Mouse (Mus musculus): ENCODE data around the gene Smlr1. TPM values are rescaled to one million over a fixed set of nuclear protein-coding genes. Genes with fewer than 3 reads are reported as not detected.

Gene Smlr1
- total and polyA plus RNA-seq, 2 experiments from 2014 or later: not detected

DNA sequence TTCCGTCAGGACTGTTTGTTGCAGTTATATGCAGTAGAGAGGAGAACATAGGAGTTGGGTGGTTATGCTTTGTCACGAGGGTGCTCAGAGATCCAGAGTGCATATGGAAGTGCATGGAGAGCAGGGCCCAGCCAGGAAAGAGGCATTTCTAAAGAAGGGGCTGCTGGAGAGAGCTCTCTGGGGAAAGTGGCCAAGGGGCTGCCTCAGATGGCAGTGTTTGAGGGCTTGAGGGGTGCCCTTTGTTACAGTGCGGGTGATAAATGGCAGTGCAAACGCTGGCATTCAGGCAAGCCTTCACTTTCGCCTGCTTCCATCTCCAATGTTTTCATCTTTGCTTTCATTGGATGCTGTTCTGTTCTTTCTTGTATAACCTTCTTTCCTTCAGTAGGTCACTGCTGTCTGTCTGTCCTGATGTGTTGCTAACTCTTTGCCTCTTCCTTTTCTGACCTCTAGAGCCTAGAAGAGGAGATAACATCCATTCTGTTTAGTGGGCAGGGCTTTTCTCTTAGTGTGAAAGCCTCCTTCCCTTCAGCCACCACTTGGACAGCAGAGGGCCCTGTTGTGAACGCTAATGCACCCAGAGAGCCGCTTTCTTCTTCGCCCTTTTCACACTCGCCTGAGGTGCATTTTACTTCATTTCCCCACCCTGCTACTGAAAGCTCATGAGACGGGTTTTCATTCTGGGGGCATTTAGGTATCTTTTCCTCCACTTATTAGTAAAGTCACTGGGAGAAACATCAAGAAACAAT, 36.6 kb downstream of the Smlr1 start:
- no peak overlapping the region for H3K27ac ChIP-seq (ENCODE audit: low read depth)
- H3K36me3 ChIP-seq (replicated peaks; ENCODE audit: control insufficient read depth, insufficient read depth, low read length): peaks cover 36% of the 10 kb centered on the region
- H3K4me1 ChIP-seq (ENCODE audit: control insufficient read depth, insufficient read depth): no peaks in the 10 kb centered on the region
- no peak overlapping the region for H3K9ac ChIP-seq (replicated peaks; ENCODE audit: low read depth, low read length)
- H3K4me2 ChIP-seq (ENCODE audit: low read depth, low read length): no peak overlapping the region
- H3K4me3 ChIP-seq (ENCODE audit: low read depth, low read length): no peak overlapping the region
- ATAC-seq (ENCODE audit: insufficient read depth, low read depth) (no peak), DNase-seq (ENCODE audit: low spot score) (no peak)
- no peaks in the 10 kb centered on the region for H3K9me3 ChIP-seq (replicated peaks; ENCODE audit: control insufficient read depth, low read length)
- TF ChIP-seq EP300 (IDR thresholded peaks at IDR 0.05; ENCODE audit: low read depth) (no peak), CTCF (IDR thresholded peaks at IDR 0.05; ENCODE audit: low read depth) (peak; percentile 38)
- H3K27me3 ChIP-seq (ENCODE audit: control insufficient read depth, insufficient read depth, low read length): no peaks in the 10 kb centered on the region
- 61% methylated on average over 10 of the region's 10 CpGs for WGBS

DNA sequence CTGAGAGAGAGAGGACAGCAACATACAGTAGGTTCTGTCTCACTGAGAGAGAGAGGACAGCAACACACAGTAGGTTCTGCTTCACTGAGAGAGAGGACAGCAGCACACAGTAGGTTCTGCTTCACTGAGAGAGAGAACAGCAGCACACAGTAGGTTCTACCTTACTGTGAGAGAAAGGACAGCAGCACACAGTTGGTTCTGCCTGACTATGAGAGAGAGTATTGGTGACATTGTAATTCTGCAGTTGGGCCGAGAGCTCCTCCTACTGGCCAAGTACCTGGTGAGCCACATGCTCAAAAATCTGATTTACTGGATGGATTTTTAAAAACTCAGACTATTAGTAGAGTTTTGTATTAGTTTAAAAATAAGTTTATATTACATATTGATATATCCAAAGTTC, 47.6 kb downstream of the Smlr1 start:
- Histone ChIP-seq H3K27ac (ENCODE audit: low read depth) (no peak overlapping the region), H3K9ac (replicated peaks; ENCODE audit: low read depth, low read length) (no peak overlapping the region), H3K36me3 (replicated peaks; ENCODE audit: control insufficient read depth, insufficient read depth, low read length) (peaks cover 34% of the 10 kb centered on the region), H3K27me3 (ENCODE audit: control insufficient read depth, insufficient read depth, low read length) (no peaks in the 10 kb centered on the region), H3K4me2 (ENCODE audit: low read depth, low read length) (no peak overlapping the region), H3K4me3 (ENCODE audit: low read depth, low read length) (no peak overlapping the region), H3K4me1 (ENCODE audit: control insufficient read depth, insufficient read depth) (no peaks in the 10 kb centered on the region), H3K9me3 (replicated peaks; ENCODE audit: control insufficient read depth, low read length) (no peaks in the 10 kb centered on the region)
- TF ChIP-seq CTCF (IDR thresholded peaks at IDR 0.05; ENCODE audit: low read depth) (peak; percentile 86), EP300 (IDR thresholded peaks at IDR 0.05; ENCODE audit: low read depth) (no peak)
- ATAC-seq (ENCODE audit: insufficient read depth, low read depth) (no peak; the same call in 1 of the 2 replicates), DNase-seq (ENCODE audit: low spot score) (peak; percentile 50)
- 5% methylated on average over 1 of the region's 1 CpGs for WGBS

DNA sequence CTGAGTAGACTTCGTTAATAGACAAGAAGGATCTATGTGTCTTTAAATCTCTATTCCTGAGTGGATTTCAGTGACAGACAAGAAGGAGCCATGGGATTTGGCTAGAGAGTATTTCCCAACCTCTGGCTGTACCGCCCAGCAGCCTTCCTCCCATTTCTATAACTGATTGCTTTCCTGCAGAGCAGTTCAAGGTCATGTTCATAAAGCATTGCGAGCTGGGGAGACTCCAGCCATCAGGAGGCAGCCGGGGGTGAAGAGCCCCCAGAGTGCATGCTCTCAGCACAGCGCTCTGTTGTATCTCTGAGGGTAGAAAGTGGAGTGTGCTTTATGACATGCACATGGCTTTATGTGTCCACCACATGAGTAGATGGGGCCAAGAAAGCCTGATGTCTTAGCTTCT, 53.3 kb downstream of the Smlr1 start:
- ATAC-seq (ENCODE audit: insufficient read depth, low read depth) (no peak), DNase-seq (ENCODE audit: low spot score) (no peak)
- Histone ChIP-seq H3K27me3 (ENCODE audit: control insufficient read depth, insufficient read depth, low read length) (no peaks in the 10 kb centered on the region), H3K9ac (replicated peaks; ENCODE audit: low read depth, low read length) (no peak overlapping the region), H3K4me2 (ENCODE audit: low read depth, low read length) (no peak overlapping the region), H3K4me1 (ENCODE audit: control insufficient read depth, insufficient read depth) (no peaks in the 10 kb centered on the region), H3K4me3 (ENCODE audit: low read depth, low read length) (no peak overlapping the region), H3K9me3 (replicated peaks; ENCODE audit: control insufficient read depth, low read length) (no peaks in the 10 kb centered on the region), H3K27ac (ENCODE audit: low read depth) (no peak overlapping the region), H3K36me3 (replicated peaks; ENCODE audit: control insufficient read depth, insufficient read depth, low read length) (peaks cover 36% of the 10 kb centered on the region)
- 46% methylated on average over 5 of the region's 5 CpGs for WGBS
- TF ChIP-seq EP300 (IDR thresholded peaks at IDR 0.05; ENCODE audit: low read depth) (no peak), CTCF (IDR thresholded peaks at IDR 0.05; ENCODE audit: low read depth) (no peak)

DNA sequence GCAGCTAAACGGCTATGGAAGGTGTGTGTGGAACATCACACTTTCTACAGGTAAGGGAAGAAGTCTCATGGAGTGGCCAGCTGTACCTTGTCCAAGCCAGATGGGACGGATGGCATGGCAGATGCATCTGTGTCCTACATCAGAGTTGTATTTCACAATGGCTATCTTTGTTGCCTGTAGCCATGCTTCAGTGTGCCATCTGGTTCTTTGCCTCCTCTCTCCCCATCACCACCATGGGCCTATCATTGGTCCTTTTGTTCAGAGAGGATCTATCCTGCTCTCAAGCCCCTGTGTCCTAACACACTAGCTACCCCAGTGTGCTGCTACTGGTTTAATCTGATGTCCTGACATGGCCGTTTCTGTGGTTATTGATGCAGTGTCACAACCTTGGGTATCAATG, 56.4 kb downstream of the Smlr1 start:
- ATAC-seq (ENCODE audit: insufficient read depth, low read depth) (no peak), DNase-seq (ENCODE audit: low spot score) (no peak)
- H3K4me1 ChIP-seq (ENCODE audit: control insufficient read depth, insufficient read depth): no peaks in the 10 kb centered on the region
- H3K9ac ChIP-seq (replicated peaks; ENCODE audit: low read depth, low read length): no peak overlapping the region
- TF ChIP-seq CTCF (IDR thresholded peaks at IDR 0.05; ENCODE audit: low read depth) (no peak), EP300 (IDR thresholded peaks at IDR 0.05; ENCODE audit: low read depth) (no peak)
- peaks cover 31% of the 10 kb centered on the region for H3K36me3 ChIP-seq (replicated peaks; ENCODE audit: control insufficient read depth, insufficient read depth, low read length)
- no peak overlapping the region for H3K27ac ChIP-seq (ENCODE audit: low read depth)
- H3K27me3 ChIP-seq (ENCODE audit: control insufficient read depth, insufficient read depth, low read length): no peaks in the 10 kb centered on the region
- no peak overlapping the region for H3K4me3 ChIP-seq (ENCODE audit: low read depth, low read length)
- 92% methylated on average over 3 of the region's 3 CpGs for WGBS
- H3K4me2 ChIP-seq (ENCODE audit: low read depth, low read length): no peak overlapping the region
- H3K9me3 ChIP-seq (replicated peaks; ENCODE audit: control insufficient read depth, low read length): no peaks in the 10 kb centered on the region

Other genes starting within 250 kb of the Smlr1 start
- 32.4 and 77.9 TPM in 2 replicates for gene Akap7, start 228.4 kb downstream of the Smlr1 start, total RNA-seq (2014; rRNA removed; ENCODE audit: low replicate concordance)
- 46.3 and 47.6 TPM in 2 replicates for gene Akap7, start 228.4 kb downstream of the Smlr1 start, polyA plus RNA-seq (2015; fragmentation: Nextera tagmentation; extraction: Ambion mirVana)
- gene Epb41l2, start 176.5 kb downstream of the Smlr1 start, total RNA-seq (2014; rRNA removed; ENCODE audit: low replicate concordance): 34.6 and 50.1 TPM in 2 replicates
- gene Epb41l2, start 176.5 kb downstream of the Smlr1 start, polyA plus RNA-seq (2015; fragmentation: Nextera tagmentation; extraction: Ambion mirVana): 21.6 and 25.5 TPM in 2 replicates